Mouse (Mus musculus) liver, adult 2 months (tissue): ENCODE data around the gene Itgb3.

Experiments used
- CTCF ChIP-seq: fragments of 200-500 bp; IDR thresholded peaks from 2 replicates; pipeline ENCODE4 v1.5.1; 2011; ENCODE audit warnings: low read depth, low read length, control low read depth
- POLR2A ChIP-seq: fragments of 200-500 bp; IDR thresholded peaks from 2 replicates; pipeline ENCODE4 v1.6.1; 2011; ENCODE audit warnings: low read length, control low read depth; ENCODE audit not compliant: insufficient read depth; ENCODE audit errors: extremely low read depth

- TF ChIP-seq CTCF (no peak), POLR2A (no peak)
Measured at GRCm38 (mm10) chr11:104624791-104625391, 17.1 kb downstream of the Itgb3 start.
